Mouse (Mus musculus) testis, adult 2 months (tissue): ENCODE results near the gene Usp28.

ENCODE experiments used
- CTCF ChIP-seq: fragments of 200-500 bp; IDR thresholded peaks from 2 replicates; pipeline ENCODE4 v1.5.1; 2012; ENCODE audit warnings: low read depth, mild to moderate bottlenecking, inconsistent platforms, low read length, moderate library complexity; ENCODE audit not compliant: control insufficient read depth, insufficient read depth, insufficient replicate concordance
- POLR2A ChIP-seq: fragments of 200-500 bp; IDR thresholded peaks from 2 replicates; pipeline ENCODE4 v1.6.1; 2012; ENCODE audit warnings: low read depth, mild to moderate bottlenecking, inconsistent platforms, low read length, moderate library complexity; ENCODE audit not compliant: control insufficient read depth

- no peak for TF ChIP-seq CTCF
- TF ChIP-seq POLR2A = no peak
Measured at GRCm38 (mm10) chr9:49050901-49051300, 65.7 kb downstream of the Usp28 start.
